ENCODE assay signal across 23 mouse cellular contexts in the genomic region with DNA sequence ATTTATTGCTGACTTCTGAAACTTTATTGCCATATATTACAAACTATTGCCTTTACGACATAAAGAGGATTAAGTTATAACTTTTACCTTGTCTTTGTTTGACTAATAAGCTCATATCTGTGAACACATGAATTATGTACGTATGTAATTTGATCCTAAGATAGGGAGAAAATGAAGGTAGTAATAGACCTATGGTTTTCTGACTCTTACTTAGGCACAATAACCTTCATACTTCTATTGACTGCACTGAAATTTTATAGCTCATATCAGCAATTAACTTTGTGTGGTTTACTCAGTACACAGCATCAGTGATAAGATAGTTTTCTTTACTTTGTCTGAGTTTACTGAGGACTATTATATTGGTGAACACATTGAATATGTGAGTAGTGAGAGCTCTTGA.
"Had no signal": no experiment of that assay in that cellular context is flagged by ENCODE, and none has a peak within 500 bp of the region (broad histone marks: within the 10 kb centered on the region; RNA-seq: fewer than 3 reads in every experiment).

No protein-coding gene starts in this region.

- H3K27me3 ChIP-seq: heart, embryonic 12.5 days; hindbrain, embryonic 12.5 days; kidney, embryonic 15.5 days; limb, embryonic 13.5 days; limb, embryonic 15.5 days; liver, embryonic 12.5 days had no signal

- H3K9me3 ChIP-seq: heart, embryonic 10.5 days; heart, embryonic 12.5 days; hindbrain, embryonic 10.5 days; hindbrain, embryonic 12.5 days; kidney, embryonic 15.5 days; limb, embryonic 13.5 days; limb, embryonic 15.5 days; liver, embryonic 12.5 days had no signal

- H3K36me3 ChIP-seq: heart, embryonic 10.5 days; heart, embryonic 12.5 days; hindbrain, embryonic 10.5 days; hindbrain, embryonic 12.5 days; kidney, embryonic 15.5 days; limb, embryonic 13.5 days; limb, embryonic 15.5 days; liver, embryonic 12.5 days had no signal

- ATAC-seq: forebrain, postnatal 0 days; hindbrain, embryonic 16.5 days; liver, embryonic 12.5 days had no signal

- H3K4me1 ChIP-seq: hindbrain, embryonic 10.5 days; limb, embryonic 15.5 days had no signal

- H3K4me3 ChIP-seq: heart, embryonic 10.5 days; heart, embryonic 12.5 days; hindbrain, embryonic 10.5 days; hindbrain, embryonic 12.5 days; kidney, embryonic 15.5 days; layer of hippocampus, adult 2 months; limb, embryonic 13.5 days; limb, embryonic 15.5 days; liver, embryonic 12.5 days had no signal

- H3K27ac ChIP-seq: heart, embryonic 10.5 days; hindbrain, embryonic 10.5 days; hindbrain, embryonic 12.5 days; hindbrain, embryonic 14.5 days; kidney, embryonic 15.5 days; kidney, postnatal 0 days; layer of hippocampus, adult 2 months; limb, embryonic 13.5 days; limb, embryonic 15.5 days; liver, embryonic 12.5 days had no signal

- H3K4me2 ChIP-seq: heart, embryonic 12.5 days; hindbrain, embryonic 12.5 days; hindbrain, embryonic 14.5 days; kidney, embryonic 15.5 days; limb, embryonic 13.5 days; limb, embryonic 15.5 days; liver, embryonic 12.5 days had no signal

- H3K9ac ChIP-seq: forebrain, postnatal 0 days; heart, embryonic 12.5 days; hindbrain, embryonic 12.5 days; hindbrain, embryonic 14.5 days; kidney, embryonic 15.5 days; limb, embryonic 13.5 days; limb, embryonic 15.5 days; liver, embryonic 12.5 days had no signal

- DNase-seq: forebrain, postnatal 0 days; gastrocnemius, postnatal 14 days; heart, adult 18-20 months; heart, postnatal 10 days; heart, postnatal 4 days; kidney, adult 11 months; kidney, adult 2 months; kidney, adult 9 months; kidney, postnatal 14 days; kidney, postnatal 4 days; left cerebral cortex, postnatal 4 days had no signal
